Mouse (Mus musculus) cerebellum, adult 11 months (tissue): ENCODE results near the gene Manbal.

Experiments used
- DNase-seq: peaks from one replicate; pipeline ENCODE4 v3.0.0; 2022

Gene Manbal

GRCm38 (mm10) chr2:157367184-157367893, at the start of gene Manbal:
Manbal (plus strand) TSS chr2:157367594.
- DNase-seq, result peak; percentile 92

GRCm38 (mm10) chr2:157320135-157320534, 47.3 kb upstream of the Manbal start:
- DNase-seq, result no peak

GRCm38 (mm10) chr2:157320886-157321285, 46.5 kb upstream of the Manbal start:
- no peak for DNase-seq

GRCm38 (mm10) chr2:157322029-157322766, 45.2 kb upstream of the Manbal start:
- no peak for DNase-seq

- no peak for DNase-seq
These were observed 42.2 kb upstream of the Manbal start for GRCm38 (mm10) chr2:157325238-157325637.

GRCm38 (mm10) chr2:157328106-157328505, 39.3 kb upstream of the Manbal start:
- no peak for DNase-seq

- no peak for DNase-seq
These were observed 38.8 kb upstream of the Manbal start for GRCm38 (mm10) chr2:157328570-157328969.

- no peak for DNase-seq
These were observed 35.3 kb upstream of the Manbal start for GRCm38 (mm10) chr2:157332059-157332458.

GRCm38 (mm10) chr2:157338663-157339062, 28.7 kb upstream of the Manbal start:
- DNase-seq, result peak; percentile 29

GRCm38 (mm10) chr2:157339532-157339931, 27.9 kb upstream of the Manbal start:
- DNase-seq, result no peak

GRCm38 (mm10) chr2:157340221-157340741, 27.1 kb upstream of the Manbal start:
- peak; percentile 13 for DNase-seq

GRCm38 (mm10) chr2:157341554-157342270, 25.7 kb upstream of the Manbal start:
- peak; percentile 41 for DNase-seq

GRCm38 (mm10) chr2:157342328-157342926, 25.0 kb upstream of the Manbal start:
- DNase-seq, result no peak

GRCm38 (mm10) chr2:157343337-157343736, 24.1 kb upstream of the Manbal start:
- DNase-seq, result no peak

GRCm38 (mm10) chr2:157347361-157348159, 19.8 kb upstream of the Manbal start, which contains the start of gene Ghrh:
Ghrh (minus strand) TSS chr2:157347506.
- peak; percentile 4 for DNase-seq

GRCm38 (mm10) chr2:157349121-157349778, 18.1 kb upstream of the Manbal start:
- DNase-seq, result no peak

GRCm38 (mm10) chr2:157353183-157353582, 14.2 kb upstream of the Manbal start:
- no peak for DNase-seq

- DNase-seq, result no peak
These were observed 13.3 kb upstream of the Manbal start for GRCm38 (mm10) chr2:157354106-157354505.

GRCm38 (mm10) chr2:157360028-157360427, 7.4 kb upstream of the Manbal start:
- no peak for DNase-seq

GRCm38 (mm10) chr2:157363031-157363430, 4.4 kb upstream of the Manbal start:
- DNase-seq, result no peak

- no peak for DNase-seq
These were observed 632 bp upstream of the Manbal start for GRCm38 (mm10) chr2:157366762-157367161.
